Mouse (Mus musculus) colon, adult 2 months (tissue): ENCODE measurements around the gene Zfp981. TPM values are rescaled to one million over a fixed set of nuclear protein-coding genes. Genes with fewer than 3 reads are reported as not detected.

ENCODE experiments used
- polyA plus RNA-seq: library from polyadenylated mRNA; depleted of rRNA; stranded (reverse); fragments of >200 nt; gene quantifications from 2 replicates; pipeline ENCODE4 v1.2.3, GENCODE M21; 2012; rRNA removed

Zfp981 gene
- polyA plus RNA-seq = not detected in 2 replicates

GRCm38 (mm10) chr4:146501727-146502126 lies at the start of gene Zfp981:
Zfp981 (plus strand) TSS chr4:146502027.

Other genes with a start within 250 kb of the Zfp981 start
- 0.17 and 0.21 TPM in 2 replicates for gene Zfp992, start 53.0 kb upstream of the Zfp981 start, polyA plus RNA-seq
- 0.19 and 0.23 TPM in 2 replicates for gene Zfp993, start 108.9 kb downstream of the Zfp981 start, polyA plus RNA-seq